Mouse (Mus musculus) colon, adult 2 months (tissue): Measurements from ENCODE around the gene Gm16427. TPM values are rescaled to one million over a fixed set of nuclear protein-coding genes. Genes with fewer than 3 reads are reported as not detected.

Experiments used
- polyA plus RNA-seq: library from polyadenylated mRNA; depleted of rRNA; stranded (reverse); fragments of >200 nt; gene quantifications from 2 replicates; pipeline ENCODE4 v1.2.3, GENCODE M21; 2012; rRNA removed

The Gm16427 gene
- polyA plus RNA-seq, result not detected in 2 replicates

GRCm38 (mm10) chr5:93540100-93540499, at the start of gene Gm16427:
Gm16427 (minus strand) TSS chr5:93540200.

Other genes starting within 250 kb of the Gm16427 start
- gene C87414, start 131.4 kb upstream of the Gm16427 start, polyA plus RNA-seq, result not detected in 2 replicates